Mouse (Mus musculus) regulatory T cell (primary cell): ENCODE measurements around the gene Kif1c.

Source experiments
- in situ Hi-C: fragments of 300-600 bp; cut with MboI, MseI; formaldehyde crosslinking; loops from one replicate; pipeline ENCODE4 v1.15.1; 2025; ENCODE audit warnings: high pct_unique_total_duplicates

The Kif1c gene

GRCm38 (mm10) chr11:70778058-70778457 is 77.7 kb downstream of the Kif1c start:
- in situ Hi-C loops = loop anchor here (5.0 kb wide), 1 partner anchor 34 kb away; the partner anchor contains the start of gene Scimp
